Mouse (Mus musculus) right cerebral cortex, postnatal 10 days (tissue): ENCODE measurements around the gene Whrn.
A peak's percentile ranks its signal among the peaks of the same experiment; 100 is the strongest.

Experiments used
- DNase-seq, 2 experiments: peaks; one replicate each; pipeline ENCODE4 v3.0.0; 2021; ENCODE audit warnings: low spot score in 2 of 2

The Whrn gene

DNA sequence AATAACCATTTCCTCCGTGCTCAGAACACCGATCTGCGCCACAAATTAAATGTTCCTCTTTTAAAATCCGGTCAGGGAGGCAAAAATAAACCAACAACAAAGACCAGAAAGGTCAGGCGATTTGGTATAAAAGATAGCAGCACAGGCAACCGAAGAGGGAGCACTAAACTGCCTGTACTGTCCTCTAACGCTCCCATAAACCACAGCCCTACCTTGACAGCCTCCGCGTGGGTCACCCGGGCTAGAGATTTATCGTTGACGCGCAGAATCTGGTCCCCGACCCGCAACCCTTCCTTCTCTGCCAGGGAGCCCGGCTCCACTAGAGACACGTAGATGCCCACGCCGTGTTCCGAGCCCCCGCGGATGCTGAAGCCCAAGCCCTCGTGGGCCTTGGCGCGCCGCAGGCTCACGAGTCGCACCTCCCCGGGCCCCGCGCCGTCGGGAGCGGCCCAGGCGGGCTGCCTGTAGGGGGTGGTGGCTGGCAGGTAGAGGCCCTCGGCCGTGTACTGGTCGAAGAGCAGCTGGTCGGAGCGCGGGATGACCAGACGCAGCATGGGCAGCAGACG, 1.3 kb downstream of the Whrn start:
- peak in 1 of 2 experiments; percentile 31 for DNase-seq

DNA sequence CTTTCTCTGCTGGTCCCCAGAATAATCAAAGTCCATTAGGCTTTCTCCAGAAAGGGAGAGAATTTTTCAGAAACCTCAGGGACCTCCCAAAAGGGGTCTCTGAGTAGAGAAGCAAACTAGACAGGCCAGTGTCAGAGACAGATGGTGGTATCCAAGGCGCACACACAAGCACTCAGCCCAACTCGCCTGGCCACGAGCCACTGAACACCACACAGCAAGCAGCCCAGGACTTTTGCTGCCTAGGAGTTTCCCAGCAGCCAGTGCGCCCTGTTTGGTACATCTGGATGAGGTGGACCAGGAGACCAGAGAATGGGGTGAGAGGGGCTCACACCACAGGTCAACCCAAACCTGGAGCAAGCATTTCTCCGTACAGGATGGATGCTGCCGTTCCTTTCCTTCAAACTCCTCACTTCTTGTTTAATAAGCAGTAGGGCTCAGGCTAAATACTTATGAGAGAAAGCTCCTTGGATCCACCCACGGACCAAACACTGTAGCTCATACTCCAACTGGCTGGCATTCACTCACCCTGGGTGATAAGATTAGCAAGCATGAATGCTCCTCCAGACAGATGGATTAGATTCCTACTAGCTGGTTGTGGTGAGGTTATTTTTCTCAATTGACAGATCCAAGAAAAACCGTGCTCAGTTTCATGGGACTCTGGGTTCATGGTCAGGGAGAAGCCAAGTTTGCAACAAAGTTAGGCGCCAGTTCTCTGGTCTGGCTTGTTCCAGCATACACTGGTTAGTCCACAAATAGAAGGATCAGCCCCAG, 2.3 kb downstream of the Whrn start:
- DNase-seq = peak; percentile 50 to 59

DNA sequence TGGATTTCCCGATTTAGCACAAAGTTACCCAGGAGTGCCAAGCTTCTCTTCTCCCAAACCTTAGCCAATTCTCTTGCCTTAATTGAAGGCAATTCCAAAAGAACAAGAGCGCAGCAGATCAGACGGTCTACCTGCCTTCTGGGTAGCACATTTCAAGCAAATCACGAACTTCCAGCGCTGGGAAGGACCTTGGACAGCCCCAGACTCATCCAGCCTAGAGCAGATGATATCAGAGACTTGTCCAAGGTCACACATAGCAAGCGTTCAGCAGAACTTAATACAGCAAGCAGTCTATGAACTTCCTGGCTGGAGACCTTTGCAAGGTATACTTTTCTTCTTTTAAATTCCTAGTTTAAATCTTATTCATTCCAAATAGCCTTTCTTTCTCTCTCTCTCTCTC, 4.3 kb downstream of the Whrn start:
- no peak for DNase-seq

DNA sequence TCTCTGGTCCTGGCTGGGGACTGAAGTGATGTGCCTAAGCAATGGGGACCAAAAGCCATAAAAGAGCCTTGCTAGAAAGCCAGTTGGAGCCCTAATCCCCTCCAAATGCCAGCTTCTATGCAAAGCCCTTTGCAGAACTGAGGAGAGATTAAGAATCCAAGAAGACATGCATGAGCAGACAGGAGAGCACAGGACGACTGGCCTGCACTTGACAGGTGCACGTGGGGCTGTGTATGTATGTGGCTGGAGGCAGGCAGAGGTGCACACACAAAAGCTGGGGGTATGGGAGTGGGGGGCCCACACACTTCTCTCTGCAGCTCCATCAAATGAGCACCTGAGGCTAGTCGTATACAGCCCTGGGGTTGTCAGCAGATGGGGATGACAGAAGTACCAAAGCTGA, 5.6 kb downstream of the Whrn start:
- DNase-seq = no peak

DNA sequence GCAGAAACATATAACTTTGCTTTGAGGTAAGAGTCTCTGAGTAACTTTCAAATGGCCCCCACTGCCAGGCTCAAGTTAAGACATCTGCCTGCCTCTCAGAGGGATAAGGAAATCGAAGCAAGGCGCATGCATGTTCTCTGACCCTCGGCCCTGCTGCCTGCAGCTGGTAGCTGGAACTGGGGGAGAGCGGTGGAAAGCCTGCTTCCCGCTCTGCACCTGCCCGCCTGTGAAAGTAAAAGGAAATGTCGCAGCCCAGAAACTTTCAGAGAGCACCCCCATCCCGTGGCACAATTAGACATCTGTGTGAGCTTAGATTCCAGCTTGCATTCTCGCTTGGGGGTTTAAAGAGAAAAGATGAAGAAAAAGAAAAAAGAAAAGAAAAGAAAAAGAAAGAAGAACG, 6.1 kb downstream of the Whrn start:
- DNase-seq = no peak

DNA sequence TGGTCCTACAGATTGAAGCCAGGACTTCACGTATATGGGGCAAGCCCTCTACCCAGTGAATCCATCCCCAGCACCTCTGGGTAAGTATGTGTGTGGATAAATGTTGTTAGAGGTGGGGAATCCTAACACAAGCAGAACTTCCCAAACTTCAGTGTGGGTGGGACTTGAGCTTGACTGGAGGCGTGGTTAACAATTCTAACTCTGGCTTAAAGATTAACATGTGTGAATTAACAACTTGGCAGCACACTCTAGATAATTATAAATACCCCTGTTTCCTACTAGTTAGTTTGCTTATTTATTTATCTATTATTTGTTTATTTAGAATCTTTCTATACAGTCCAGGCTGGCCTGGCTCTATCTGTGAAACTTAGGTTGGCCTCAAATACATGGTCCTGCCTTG, 7.9 kb downstream of the Whrn start:
- no peak for DNase-seq

DNA sequence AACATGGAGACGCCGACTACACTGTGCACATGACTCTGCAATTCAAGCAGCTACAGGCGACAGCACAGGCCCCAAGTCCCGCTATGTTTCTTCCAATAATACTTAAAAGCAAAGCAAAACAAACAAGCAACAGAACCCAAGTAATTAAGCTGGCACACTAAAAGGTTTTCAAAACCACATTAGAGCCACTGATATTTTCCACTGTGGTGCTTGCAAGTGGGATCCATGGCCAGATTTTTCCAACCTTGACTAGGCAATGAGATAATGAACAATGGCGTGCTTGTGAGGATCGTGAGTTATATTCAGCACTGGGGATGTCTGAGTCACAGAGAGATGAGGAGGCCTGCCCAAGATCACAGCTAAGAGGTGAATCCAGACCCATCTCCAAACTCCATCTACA, 8.5 kb downstream of the Whrn start:
- no peak for DNase-seq

DNA sequence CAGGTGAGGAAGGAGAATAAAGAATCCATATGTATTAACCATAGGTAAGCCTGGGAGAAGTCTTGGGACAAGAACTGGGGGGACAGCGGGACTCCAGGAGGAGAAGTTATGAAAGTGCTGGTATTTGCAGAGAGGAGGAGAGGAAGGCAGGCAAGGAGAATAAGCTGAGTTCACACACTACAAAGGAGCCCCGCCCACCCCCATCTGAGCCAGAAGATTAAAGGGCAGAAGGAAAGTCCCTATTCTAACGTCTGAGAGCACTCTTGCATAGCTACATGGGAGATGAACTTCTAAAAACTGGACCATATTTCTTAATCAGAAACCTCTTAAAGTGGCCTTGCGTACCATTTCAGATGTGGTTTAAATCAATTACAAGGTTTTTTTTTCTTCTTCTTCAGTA, 9.3 kb downstream of the Whrn start:
- no peak for DNase-seq

DNA sequence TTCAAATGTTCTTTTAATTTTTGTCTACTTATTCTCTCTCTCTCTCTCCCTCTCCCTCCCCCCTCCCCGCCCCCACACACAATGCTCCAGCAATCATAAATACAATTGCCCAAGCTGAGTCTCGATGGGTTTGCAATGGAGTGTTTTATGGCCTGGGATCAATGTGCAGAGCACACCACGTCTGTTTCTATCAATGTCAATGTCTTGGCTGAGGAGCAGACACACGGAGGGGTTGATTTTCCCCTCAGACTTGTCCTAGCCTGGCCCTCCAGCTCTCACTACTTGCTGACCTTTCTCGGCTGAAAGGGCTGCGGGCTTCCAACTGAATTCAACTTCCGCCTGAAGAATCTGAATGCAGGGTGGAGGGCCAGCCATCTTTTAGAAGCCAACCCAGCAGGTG, 12.1 kb downstream of the Whrn start:
- no peak for DNase-seq

DNA sequence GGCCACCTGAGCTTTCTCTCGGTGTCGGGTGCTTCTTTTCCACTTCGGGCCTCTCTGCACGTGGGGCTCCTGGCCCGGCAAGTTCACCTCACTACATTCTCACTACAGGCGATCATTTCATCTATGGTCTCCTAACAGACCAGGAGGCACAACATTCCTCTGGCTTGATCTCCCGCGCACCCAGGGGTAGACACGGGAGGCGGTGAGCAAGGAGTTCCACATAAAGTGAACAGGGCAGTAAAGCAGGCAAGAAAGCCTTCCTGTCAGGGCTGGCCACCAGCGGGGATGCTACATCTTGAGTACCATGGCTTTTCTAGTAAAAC, 15.0 kb downstream of the Whrn start:
- DNase-seq = no peak

DNA sequence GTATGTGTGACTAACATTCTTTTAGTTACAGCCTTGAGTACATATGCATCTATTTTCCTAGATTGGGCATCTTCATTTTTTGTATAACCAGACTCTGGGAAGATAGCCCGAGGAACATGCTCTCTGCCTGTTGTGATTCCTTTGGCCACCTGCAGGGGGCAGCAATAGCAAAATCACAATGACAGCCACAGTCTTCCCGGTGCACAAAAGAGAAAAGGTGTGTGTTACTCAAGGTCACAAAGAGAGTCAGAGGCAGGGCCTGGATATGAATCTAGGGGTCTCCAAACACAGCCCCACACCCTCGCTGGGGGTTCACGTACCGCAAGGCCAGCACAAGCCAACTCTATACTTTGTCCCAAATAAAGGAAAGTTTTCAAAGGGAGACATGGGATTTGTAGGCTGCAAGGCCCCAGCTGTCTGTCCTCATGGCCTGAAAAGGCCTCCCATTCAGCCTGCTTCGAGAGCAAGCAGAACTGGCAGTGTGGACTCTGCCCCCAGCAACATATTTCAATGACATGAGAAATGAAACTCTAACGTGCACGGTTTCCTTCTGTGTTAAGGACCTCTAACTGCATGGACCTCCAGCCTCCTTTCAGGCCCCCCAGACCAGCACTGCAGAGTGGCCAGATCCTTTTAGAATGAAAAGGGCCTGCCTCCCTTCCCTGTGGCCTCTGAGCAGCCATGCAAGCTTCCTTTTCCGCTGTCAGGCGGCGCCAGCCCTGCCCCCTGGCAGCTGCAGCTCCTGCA, 15.5 kb downstream of the Whrn start:
- DNase-seq = peak in 1 of 2 experiments; percentile 62

DNA sequence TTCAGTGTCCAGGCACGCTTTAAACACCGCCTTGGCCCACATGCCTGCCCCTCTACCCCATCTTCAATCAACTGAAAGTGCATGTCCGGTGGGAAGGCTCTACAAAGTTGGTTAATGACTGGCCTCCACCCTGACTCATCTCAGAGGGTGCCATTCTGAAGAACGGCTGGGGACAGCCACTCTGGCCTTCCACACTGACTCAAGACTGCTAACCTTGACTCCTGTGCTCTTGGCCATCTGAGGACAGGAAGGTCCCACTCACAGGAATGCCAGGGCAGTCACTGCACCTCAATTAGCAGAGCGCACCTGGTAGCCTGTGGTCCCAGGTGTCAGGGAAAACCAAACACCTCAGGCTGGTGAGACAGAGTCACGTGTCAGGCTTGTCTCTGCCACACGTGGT, 17.8 kb downstream of the Whrn start:
- DNase-seq = no peak

DNA sequence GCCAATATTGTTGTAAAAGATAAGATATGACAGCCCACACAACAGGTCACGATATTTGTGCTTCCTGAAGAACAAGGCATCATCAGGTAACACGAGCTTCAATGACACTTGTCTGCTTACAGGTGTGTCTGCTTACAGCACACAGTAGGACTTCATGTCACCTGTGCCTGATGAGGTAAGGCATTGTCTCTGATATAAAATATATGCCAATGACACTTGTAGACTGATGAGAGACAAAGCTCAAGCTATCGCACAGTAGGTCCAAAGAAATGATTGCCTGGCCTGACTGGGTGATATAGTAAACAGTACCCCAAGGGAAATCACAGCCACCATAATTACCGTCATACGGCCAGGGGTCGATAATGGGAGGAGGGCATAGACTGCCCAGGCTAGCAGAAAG, 18.9 kb downstream of the Whrn start:
- DNase-seq = no peak

DNA sequence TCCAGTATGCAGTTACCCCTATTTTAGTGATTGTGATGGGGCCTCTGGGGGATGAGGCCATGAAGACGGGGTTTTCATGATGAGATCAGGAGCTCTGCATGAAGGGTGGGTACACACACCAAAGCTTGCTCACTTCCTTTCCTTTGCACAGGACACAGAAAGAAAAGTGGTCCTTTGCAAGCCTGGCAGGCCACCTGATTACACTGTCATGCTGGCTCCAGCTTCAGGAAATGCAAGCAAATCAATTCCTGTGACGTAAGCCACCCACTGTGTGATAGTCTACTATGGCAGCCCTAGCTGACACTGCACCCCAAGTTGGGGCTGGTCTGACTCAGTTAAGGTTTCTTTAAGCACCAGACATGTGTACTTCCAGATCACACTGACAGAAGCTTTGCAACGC, 20.6 kb downstream of the Whrn start:
- no peak for DNase-seq

DNA sequence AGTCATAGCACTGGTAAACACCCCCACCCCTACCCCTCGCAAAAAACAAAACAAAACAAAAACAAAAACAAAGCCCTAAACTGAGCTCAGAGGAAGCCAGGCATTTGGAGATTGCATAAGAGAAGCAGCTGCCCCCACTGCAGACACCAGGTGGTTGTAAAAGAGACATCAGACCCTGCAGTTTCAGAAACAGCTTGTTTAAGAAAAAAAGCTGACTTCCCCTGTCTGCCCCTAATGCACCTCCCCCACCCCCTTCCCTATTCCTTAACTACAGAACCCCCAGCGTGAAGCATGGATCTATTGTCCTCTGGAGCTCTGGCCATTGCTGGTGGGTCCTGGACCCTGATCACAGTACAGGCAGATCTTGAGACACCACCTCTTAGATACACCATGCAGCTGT, 21.4 kb downstream of the Whrn start:
- DNase-seq = peak in 1 of 2 experiments; percentile 46

DNA sequence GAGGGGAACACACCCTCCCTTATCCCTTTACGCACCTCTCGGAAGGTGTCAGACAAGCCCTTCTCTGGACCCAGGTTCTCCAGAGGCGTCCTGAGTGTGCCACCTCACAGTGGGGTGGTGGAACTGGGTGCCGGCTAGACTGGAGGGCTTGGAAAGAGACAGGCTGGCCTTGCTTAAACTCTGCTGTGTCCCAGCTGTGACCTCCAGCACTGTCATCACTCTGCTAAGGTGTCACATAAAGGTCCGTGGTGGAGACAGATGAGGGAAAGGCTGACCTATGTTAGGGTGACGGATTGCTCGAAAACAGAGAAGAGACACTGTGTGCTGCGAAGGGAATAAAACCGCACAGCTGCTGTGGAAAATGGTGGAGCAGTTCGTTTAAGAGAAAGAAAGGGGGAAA, 28.5 kb downstream of the Whrn start:
- DNase-seq = no peak

DNA sequence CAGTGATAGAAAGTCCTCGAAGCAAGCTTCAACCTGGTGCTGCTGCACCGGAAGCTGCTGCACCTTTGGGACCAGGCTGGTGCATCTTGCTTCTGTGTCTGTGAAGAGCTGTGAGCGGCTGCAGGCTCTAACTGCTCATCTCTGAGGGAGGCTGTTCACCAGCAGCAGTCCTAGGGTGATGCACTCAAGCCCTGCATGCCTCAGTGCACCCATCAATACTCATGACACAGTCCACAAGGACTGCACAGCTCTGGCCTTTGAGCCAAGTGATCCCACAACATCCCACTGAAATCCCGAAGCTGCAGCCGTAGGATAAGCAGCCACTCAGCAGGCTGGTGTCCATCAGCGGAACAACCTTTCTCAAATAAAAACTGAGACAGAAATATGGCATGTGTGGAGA, 29.6 kb downstream of the Whrn start:
- no peak for DNase-seq

DNA sequence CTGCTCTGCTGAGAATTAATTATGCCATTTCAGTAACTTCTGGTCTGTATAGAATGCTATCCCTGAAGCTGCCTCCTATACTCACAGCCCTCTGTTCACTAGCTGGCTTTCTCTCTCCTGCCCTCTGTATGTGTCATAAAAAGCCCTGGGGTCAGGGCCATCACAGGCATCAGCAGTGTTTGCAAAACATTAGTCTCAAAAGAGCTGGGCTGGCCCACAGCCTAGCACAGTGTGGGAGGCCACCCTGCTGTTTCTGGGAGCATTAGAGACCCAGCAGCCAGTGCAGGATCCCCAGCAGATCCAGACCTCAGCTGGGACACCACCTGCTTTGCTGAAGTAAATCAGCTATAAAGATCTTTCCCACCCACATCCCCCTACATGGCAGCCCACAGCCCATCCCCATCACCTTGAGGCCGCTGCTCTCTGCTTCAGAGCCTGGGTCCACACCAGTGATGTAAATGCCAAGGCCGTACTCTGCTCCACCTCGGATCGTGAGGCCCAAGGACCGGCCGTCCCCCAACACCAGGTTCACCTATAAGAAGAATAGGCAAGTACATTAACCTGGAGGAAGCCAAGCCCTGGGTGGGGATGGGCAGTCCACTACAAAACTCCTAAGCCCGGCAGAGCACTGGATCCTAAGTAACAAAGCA, 34.8 kb downstream of the Whrn start:
- no peak for DNase-seq

DNA sequence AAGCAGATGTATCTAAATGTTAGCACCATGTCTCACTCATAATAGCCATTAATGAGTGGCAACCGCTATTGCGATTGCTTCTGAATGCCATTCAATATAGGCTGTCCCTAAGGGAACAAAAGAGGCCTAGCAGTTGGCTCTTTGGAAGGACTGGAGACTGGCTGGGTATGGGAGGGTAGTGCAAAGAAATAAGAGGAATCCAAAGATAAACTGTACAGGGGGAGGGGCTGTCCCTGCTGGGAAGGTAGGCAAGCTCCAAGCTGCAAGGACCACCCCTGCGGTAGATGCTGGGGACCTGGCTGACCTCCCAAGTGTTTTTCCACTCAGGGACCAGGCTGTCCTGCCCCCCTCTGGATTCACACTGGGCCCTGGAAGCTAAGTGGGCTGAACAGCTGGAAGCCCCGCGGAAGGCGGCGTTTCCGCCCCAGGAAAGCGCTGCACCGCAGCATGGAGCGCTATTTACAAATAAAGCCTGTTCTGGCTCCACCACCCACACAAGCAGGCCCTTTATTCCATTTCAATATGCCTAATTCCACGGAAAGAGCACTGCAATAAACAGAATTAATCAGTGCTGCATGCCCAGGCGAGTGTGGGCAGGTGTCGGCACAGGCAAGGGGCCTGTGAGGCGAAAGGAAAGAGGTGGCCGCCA, 36.5 kb downstream of the Whrn start:
- peak; percentile 38 to 54 for DNase-seq

DNA sequence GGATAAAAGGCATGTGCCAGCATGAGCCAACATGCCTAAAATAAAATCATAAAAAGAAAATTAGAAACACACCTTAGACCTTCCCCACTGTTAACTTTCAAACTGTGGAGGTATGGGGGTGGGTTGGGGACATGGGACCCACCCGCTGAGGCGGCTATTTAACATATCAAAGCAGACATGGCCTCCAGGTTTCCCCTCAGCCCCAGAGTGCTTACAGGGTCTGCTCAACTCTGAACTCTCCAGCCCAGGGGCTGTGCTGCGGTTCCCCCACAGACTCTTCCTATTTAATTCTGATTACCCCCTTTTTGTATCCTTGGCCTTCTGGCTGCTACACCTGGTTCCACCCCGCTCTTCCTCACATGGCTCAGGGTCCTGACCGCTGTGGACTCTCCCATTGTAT, 39.2 kb downstream of the Whrn start:
- DNase-seq = no peak

DNA sequence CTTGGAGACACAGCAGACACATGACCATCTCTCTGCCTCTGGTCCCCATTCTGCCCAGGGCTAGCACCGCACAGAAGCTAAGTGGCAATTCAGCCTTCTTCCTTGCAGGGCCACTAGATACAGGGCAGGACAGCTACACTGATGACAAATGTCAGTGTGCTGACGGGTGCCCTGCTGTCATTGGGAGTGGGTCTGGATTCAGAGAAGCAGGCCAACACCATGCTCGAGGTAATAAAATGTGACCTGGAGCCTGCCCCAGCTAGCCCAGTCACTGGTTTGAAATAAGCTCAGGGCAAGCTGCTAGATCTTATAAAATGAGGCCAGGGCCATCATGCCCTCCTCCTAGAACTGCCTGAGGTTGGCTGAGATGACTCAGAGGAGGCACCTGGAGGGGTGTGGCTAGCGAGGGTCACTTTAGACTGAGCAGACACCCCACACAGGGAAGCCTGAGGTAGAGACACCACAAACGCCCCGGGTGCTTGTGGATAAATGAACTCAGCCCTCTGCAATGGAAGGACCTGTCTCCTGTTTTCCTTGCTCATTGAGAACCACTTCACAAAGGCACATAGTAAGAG, 41.8 kb downstream of the Whrn start:
- no peak for DNase-seq

DNA sequence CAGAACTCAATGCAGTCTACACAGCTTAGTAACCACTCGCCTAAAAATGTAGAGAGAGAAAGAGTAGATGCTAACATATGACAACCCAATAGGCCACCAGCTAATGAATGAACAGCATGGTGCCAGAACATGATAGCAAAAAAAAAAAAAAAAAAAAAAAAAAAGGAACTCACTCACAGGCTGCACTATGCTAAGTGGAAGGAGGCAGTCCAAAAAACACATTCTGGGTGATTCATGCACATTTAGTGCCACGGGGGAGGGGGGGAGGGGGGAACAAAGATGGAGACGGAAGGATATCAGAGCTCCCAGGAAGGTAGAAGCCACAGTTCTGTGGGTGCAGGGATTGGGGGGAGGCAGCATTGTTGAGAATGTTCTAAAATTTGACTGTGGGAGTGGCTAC, 43.2 kb downstream of the Whrn start:
- no peak for DNase-seq
